Mouse (Mus musculus): ENCODE results near the gene Gm4952. TPM values are rescaled to one million over a fixed set of nuclear protein-coding genes. Genes with fewer than 3 reads are reported as not detected.

Gene Gm4952
- 1.5 and 1.9 TPM in 2 replicates for polyA plus RNA-seq (2012; rRNA removed)
- polyA plus RNA-seq (2014; fragmentation: Nextera tagmentation; extraction: Ambion mirVana), result 4.2 and 4.3 TPM in 2 replicates

GRCm38 (mm10) chr19:12599674-12600073 is at the start of gene Gm4952:
TSS of gene Gm4952 (plus strand) at chr19:12599974.
- ATAC-seq (ENCODE audit: insufficient read depth) (no peak), DNase-seq (ENCODE audit: low read depth in 3 of 3, low spot score in 3 of 3) (no peak)
- no peaks in the 10 kb centered on the region for H3K36me3 ChIP-seq (replicated peaks; ENCODE audit: control insufficient read depth, insufficient read depth, low read depth)
- H3K27me3 ChIP-seq (ENCODE audit: control insufficient read depth, insufficient read depth, low read length), result no peaks in the 10 kb centered on the region; the same call in 1 of the 2 replicates
- no peak within 1 kb of the TSS for H3K4me2 ChIP-seq (ENCODE audit: low read depth)
- no peak for TF ChIP-seq CTCF (IDR thresholded peaks at IDR 0.05; ENCODE audit: low read depth)
- no peak for TF ChIP-seq EP300 (IDR thresholded peaks at IDR 0.05; ENCODE audit: low read depth)
- H3K4me1 ChIP-seq (replicated peaks; ENCODE audit: control insufficient read depth in 2 of 2, insufficient read depth in 2 of 2, low read length in 1 of 2), result peaks cover 0 to 5% of the 10 kb centered on the region in 2 experiments; a peak in 1 of 4 replicates
- H3K4me3 ChIP-seq (ENCODE audit: insufficient read depth in 1 of 2, low read depth in 2 of 2, low read length in 2 of 2), result no peak within 1 kb of the TSS
- WGBS (ENCODE audit: insufficient replicate concordance), result 41% methylated on average over 1 of the region's 1 CpGs
- H3K9ac ChIP-seq (replicated peaks), result no peak within 1 kb of the TSS
- no peaks in the 10 kb centered on the region for H3K9me3 ChIP-seq (ENCODE audit: control insufficient read depth, low read length)
- no peak within 1 kb of the TSS for H3K27ac ChIP-seq

- WGBS (ENCODE audit: insufficient replicate concordance), result 66% methylated on average over 5 of the region's 5 CpGs
- Histone ChIP-seq H3K36me3 (replicated peaks; ENCODE audit: control insufficient read depth, insufficient read depth, low read depth) (no peaks in the 10 kb centered on the region), H3K27me3 (ENCODE audit: control insufficient read depth, insufficient read depth, low read length) (no peaks in the 10 kb centered on the region), H3K9me3 (ENCODE audit: control insufficient read depth, low read length) (no peaks in the 10 kb centered on the region), H3K27ac (no peak overlapping the region), H3K4me2 (ENCODE audit: low read depth) (no peak overlapping the region), H3K4me3 (ENCODE audit: insufficient read depth in 1 of 2, low read depth in 2 of 2, low read length in 2 of 2) (no peak overlapping the region), H3K9ac (replicated peaks) (no peak overlapping the region), H3K4me1 (replicated peaks; ENCODE audit: control insufficient read depth in 2 of 2, insufficient read depth in 2 of 2, low read length in 1 of 2) (no peaks in the 10 kb centered on the region)
- no peak for TF ChIP-seq CTCF (IDR thresholded peaks at IDR 0.05; ENCODE audit: low read depth)
- TF ChIP-seq EP300 (IDR thresholded peaks at IDR 0.05; ENCODE audit: low read depth), result no peak
- no peak for ATAC-seq (ENCODE audit: insufficient read depth)
- no peak for DNase-seq (ENCODE audit: low read depth in 3 of 3, low spot score in 3 of 3)
These were observed 49.5 kb upstream of the Gm4952 start for GRCm38 (mm10) chr19:12550005-12550942.

- Histone ChIP-seq H3K27me3 (ENCODE audit: control insufficient read depth, insufficient read depth, low read length) (no peaks in the 10 kb centered on the region), H3K9ac (replicated peaks) (no peak overlapping the region), H3K36me3 (replicated peaks; ENCODE audit: control insufficient read depth, insufficient read depth, low read depth) (no peaks in the 10 kb centered on the region), H3K4me1 (replicated peaks; ENCODE audit: control insufficient read depth in 2 of 2, insufficient read depth in 2 of 2, low read length in 1 of 2) (no peaks in the 10 kb centered on the region), H3K4me2 (ENCODE audit: low read depth) (no peak overlapping the region), H3K9me3 (ENCODE audit: control insufficient read depth, low read length) (no peaks in the 10 kb centered on the region), H3K4me3 (ENCODE audit: insufficient read depth in 1 of 2, low read depth in 2 of 2, low read length in 2 of 2) (no peak overlapping the region), H3K27ac (no peak overlapping the region)
- TF ChIP-seq EP300 (IDR thresholded peaks at IDR 0.05; ENCODE audit: low read depth), result no peak
- no peak for TF ChIP-seq CTCF (IDR thresholded peaks at IDR 0.05; ENCODE audit: low read depth)
- ATAC-seq (ENCODE audit: insufficient read depth), result no peak
- 44% methylated on average over 2 of the region's 2 CpGs for WGBS (ENCODE audit: insufficient replicate concordance)
- no peak for DNase-seq (ENCODE audit: low read depth in 3 of 3, low spot score in 3 of 3)
These were observed 43.5 kb upstream of the Gm4952 start for GRCm38 (mm10) chr19:12556293-12556692.

- TF ChIP-seq EP300 (IDR thresholded peaks at IDR 0.05; ENCODE audit: low read depth), result no peak
- no peak for TF ChIP-seq CTCF (IDR thresholded peaks at IDR 0.05; ENCODE audit: low read depth)
- Histone ChIP-seq H3K9ac (replicated peaks) (no peak overlapping the region), H3K4me2 (ENCODE audit: low read depth) (no peak overlapping the region), H3K4me3 (ENCODE audit: insufficient read depth in 1 of 2, low read depth in 2 of 2, low read length in 2 of 2) (no peak overlapping the region), H3K27me3 (ENCODE audit: control insufficient read depth, insufficient read depth, low read length) (no peaks in the 10 kb centered on the region), H3K9me3 (ENCODE audit: control insufficient read depth, low read length) (no peaks in the 10 kb centered on the region), H3K4me1 (replicated peaks; ENCODE audit: control insufficient read depth in 2 of 2, insufficient read depth in 2 of 2, low read length in 1 of 2) (no peaks in the 10 kb centered on the region), H3K36me3 (replicated peaks; ENCODE audit: control insufficient read depth, insufficient read depth, low read depth) (no peaks in the 10 kb centered on the region), H3K27ac (no peak overlapping the region)
- WGBS (ENCODE audit: insufficient replicate concordance), result 58% methylated on average over 4 of the region's 4 CpGs
- no peak for DNase-seq (ENCODE audit: low read depth in 3 of 3, low spot score in 3 of 3)
- ATAC-seq (ENCODE audit: insufficient read depth), result no peak
These were observed 41.6 kb upstream of the Gm4952 start for GRCm38 (mm10) chr19:12558219-12558618.

- Histone ChIP-seq H3K9ac (replicated peaks) (no peak overlapping the region), H3K4me1 (replicated peaks; ENCODE audit: control insufficient read depth in 2 of 2, insufficient read depth in 2 of 2, low read length in 1 of 2) (no peaks in the 10 kb centered on the region; a peak in 1 of 4 replicates), H3K4me3 (ENCODE audit: insufficient read depth in 1 of 2, low read depth in 2 of 2, low read length in 2 of 2) (no peak overlapping the region), H3K9me3 (ENCODE audit: control insufficient read depth, low read length) (no peaks in the 10 kb centered on the region), H3K36me3 (replicated peaks; ENCODE audit: control insufficient read depth, insufficient read depth, low read depth) (no peaks in the 10 kb centered on the region), H3K27ac (no peak overlapping the region), H3K4me2 (ENCODE audit: low read depth) (no peak overlapping the region), H3K27me3 (ENCODE audit: control insufficient read depth, insufficient read depth, low read length) (no peaks in the 10 kb centered on the region)
- ATAC-seq (ENCODE audit: insufficient read depth) (no peak), DNase-seq (ENCODE audit: low read depth in 3 of 3, low spot score in 3 of 3) (no peak)
- TF ChIP-seq CTCF (IDR thresholded peaks at IDR 0.05; ENCODE audit: low read depth) (no peak), EP300 (IDR thresholded peaks at IDR 0.05; ENCODE audit: low read depth) (no peak)
These were observed 35.6 kb upstream of the Gm4952 start for GRCm38 (mm10) chr19:12564197-12564596.

Measured in liver, embryonic 14.5 days (tissue).